Mouse (Mus musculus) megakaryocyte, adult 5-6 weeks (primary cell): ENCODE results near the gene Grk2. TPM values are rescaled to one million over a fixed set of nuclear protein-coding genes. Genes with fewer than 3 reads are reported as not detected.

ENCODE experiments used
- ATAC-seq: 2 replicates; pipeline ENCODE4 v1.8.0; 2016; ENCODE audit warnings: mild to moderate bottlenecking, inconsistent platforms; ENCODE audit not compliant: poor library complexity, severe bottlenecking
- total RNA-seq, 2 experiments: library from RNA; stranded (forward) in 1 of 2; stranded (reverse) in 1 of 2; fragments of 153-499, 151-499 nt in 1 of 2; fragments of 221-1000, 200-1000 nt in 1 of 2; gene quantifications; 2 replicates each; pipeline versions ENCODE4 v1.2.3 to v1.2.4; 2015 to 2017

Gene Grk2
- 278 TPM in 2 replicates for total RNA-seq (2015)
- 231 and 296 TPM in 2 replicates for total RNA-seq (2017)

- peak; percentile 31 for ATAC-seq
Observed at GRCm38 (mm10) chr19:4306190-4306577, at the start of gene Grk2. Gene Grk2 (minus strand): TSS chr19:4306222.

- no peak for ATAC-seq
Observed at GRCm38 (mm10) chr19:4349455-4349854, 43.4 kb upstream of the Grk2 start.

- no peak for ATAC-seq
Observed at GRCm38 (mm10) chr19:4346479-4346878, 40.5 kb upstream of the Grk2 start.

GRCm38 (mm10) chr19:4338162-4338561, 32.1 kb upstream of the Grk2 start:
- peak; percentile 67 for ATAC-seq

- ATAC-seq = peak; percentile 97
Observed at GRCm38 (mm10) chr19:4333791-4334190, 27.8 kb upstream of the Grk2 start.

- ATAC-seq = peak; percentile 10; the same call in 1 of the 2 replicates
Observed at GRCm38 (mm10) chr19:4333100-4333775, 27.2 kb upstream of the Grk2 start.

GRCm38 (mm10) chr19:4332653-4333052, 26.6 kb upstream of the Grk2 start:
- ATAC-seq = no peak

GRCm38 (mm10) chr19:4331273-4331672, 25.3 kb upstream of the Grk2 start:
- ATAC-seq = no peak

- no peak for ATAC-seq
Observed at GRCm38 (mm10) chr19:4330603-4331002, 24.6 kb upstream of the Grk2 start.

- ATAC-seq = no peak
Observed at GRCm38 (mm10) chr19:4328737-4329304, 22.8 kb upstream of the Grk2 start.

- ATAC-seq = no peak
Observed at GRCm38 (mm10) chr19:4326881-4327280, 20.9 kb upstream of the Grk2 start.

GRCm38 (mm10) chr19:4326106-4326505, 20.1 kb upstream of the Grk2 start:
- ATAC-seq = no peak

GRCm38 (mm10) chr19:4322134-4322533, 16.1 kb upstream of the Grk2 start:
- peak; percentile 84 for ATAC-seq

- ATAC-seq = no peak
Observed at GRCm38 (mm10) chr19:4321622-4322021, 15.6 kb upstream of the Grk2 start.

GRCm38 (mm10) chr19:4319272-4319671, 13.2 kb upstream of the Grk2 start:
- ATAC-seq = no peak

- no peak for ATAC-seq
Observed at GRCm38 (mm10) chr19:4317181-4317580, 11.2 kb upstream of the Grk2 start.

GRCm38 (mm10) chr19:4315223-4315944, 9.4 kb upstream of the Grk2 start:
- ATAC-seq = no peak

- peak; percentile 71 for ATAC-seq
Observed at GRCm38 (mm10) chr19:4309776-4310185, 3.8 kb upstream of the Grk2 start.

- ATAC-seq = no peak
Observed at GRCm38 (mm10) chr19:4309302-4309701, 3.3 kb upstream of the Grk2 start.

- no peak for ATAC-seq
Observed at GRCm38 (mm10) chr19:4305491-4306189, 382 bp downstream of the Grk2 start.

- no peak for ATAC-seq
Observed at GRCm38 (mm10) chr19:4304871-4305321, 1.1 kb downstream of the Grk2 start.
